Mouse (Mus musculus): ENCODE results near the gene Acads.
A peak's percentile ranks its signal among the peaks of the same experiment; 100 is the strongest.
"Not testable (repeated sequence)": the region's sequence is repeated elsewhere in the genome, so short reads cannot be mapped to it uniquely, and the experiment has no call there.

Acads gene

DNA sequence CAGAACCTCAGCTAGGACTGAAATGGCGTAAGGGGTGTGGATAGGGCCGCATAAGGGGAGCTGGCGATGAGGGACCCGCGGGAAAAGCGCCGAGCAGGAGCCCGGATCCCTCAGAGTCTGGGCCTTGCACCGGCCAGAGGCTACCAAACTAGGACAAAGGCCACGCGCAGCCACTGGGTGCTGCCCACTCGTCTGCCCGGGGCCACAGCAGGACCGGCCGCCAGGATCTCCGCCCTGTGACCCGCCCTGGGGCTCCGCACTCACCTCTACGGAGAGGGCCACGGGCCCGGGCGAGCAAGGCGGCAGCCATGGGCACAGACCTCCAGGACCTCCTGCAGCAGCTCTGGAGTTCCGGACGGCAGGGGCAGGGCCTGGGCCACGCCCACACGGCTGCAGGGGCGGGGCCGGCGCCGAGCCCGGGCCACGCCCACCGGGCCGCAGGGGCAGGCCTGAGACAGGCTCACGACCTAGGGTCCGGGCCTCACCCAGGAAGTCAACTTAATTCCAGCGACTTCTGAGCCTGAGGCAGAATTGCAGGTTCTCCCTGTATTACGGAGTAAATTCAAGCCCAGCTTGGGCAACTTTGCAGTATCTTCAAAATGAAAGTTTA lies at the start of gene Acads:
TSS of gene Acads (minus strand) at position 386 of the 610 bp plus-strand sequence.
- peak; percentile 68 for DNase-seq

DNA sequence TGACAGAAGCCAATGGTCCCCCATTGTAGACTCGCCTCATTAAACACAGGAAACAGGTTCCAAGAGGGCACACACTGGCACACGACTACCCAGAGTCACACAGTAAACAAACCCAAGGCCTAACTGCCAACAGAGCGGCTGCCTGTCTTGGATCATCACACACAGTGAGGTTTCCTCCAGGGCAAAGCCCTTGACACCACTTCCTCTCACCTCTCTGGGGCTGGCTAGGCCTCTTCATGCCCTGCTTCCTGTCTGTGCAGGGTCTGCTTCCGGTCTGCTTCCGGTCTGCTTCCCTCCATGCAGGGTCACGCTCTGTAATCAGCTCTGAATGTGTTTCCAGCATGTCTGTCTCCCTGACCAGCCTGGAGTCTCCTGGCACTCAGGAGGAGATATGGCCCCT lies 48.2 kb upstream of the Acads start:
- no peak for DNase-seq

DNA sequence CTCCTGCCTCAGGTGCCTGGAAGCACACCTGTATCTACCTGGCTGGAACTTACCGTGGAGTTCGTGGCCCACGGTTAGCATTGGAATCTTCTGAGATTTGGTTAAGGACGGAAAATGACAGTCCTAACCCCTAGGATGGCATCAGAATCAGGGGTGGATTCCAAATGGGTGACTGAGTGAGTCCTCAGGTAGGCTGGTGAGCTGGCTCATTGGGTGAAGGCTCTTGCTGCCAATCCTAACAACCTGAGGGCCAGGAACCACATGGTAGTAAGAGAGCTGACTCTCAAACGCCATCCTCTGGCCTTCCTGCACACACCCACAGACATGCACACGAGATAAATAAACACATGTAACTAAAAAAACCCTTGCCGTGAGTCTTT lies 47.7 kb upstream of the Acads start:
- DNase-seq: no peak

GRCm38 (mm10) chr5:115165895-115166814 lies 47.0 kb upstream of the Acads start:
- peak; percentile 74 for DNase-seq

DNA sequence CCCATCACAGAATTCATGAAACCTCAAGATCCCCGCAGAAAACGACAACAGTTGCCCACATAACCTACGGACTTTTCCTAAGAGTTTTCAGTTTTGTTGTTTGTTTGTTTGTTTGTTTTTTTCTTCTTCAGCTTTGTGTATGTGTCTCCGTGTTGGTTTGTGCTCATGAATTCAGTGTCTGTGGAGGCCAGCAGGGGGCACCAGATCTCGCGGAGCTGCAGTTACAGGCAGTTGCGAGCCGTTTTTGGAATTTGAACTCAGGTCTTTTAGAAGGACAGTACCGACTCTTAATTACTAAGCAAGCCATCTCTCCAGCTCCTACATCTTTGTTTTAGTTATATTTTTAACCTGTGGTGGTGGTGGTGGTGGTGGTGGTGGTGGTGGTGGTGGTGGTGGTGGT lies 46.2 kb upstream of the Acads start:
- DNase-seq: no peak

- not testable (repeated sequence) for DNase-seq
Observed at GRCm38 (mm10) chr5:115164446-115164845, 45.3 kb upstream of the Acads start.

DNA sequence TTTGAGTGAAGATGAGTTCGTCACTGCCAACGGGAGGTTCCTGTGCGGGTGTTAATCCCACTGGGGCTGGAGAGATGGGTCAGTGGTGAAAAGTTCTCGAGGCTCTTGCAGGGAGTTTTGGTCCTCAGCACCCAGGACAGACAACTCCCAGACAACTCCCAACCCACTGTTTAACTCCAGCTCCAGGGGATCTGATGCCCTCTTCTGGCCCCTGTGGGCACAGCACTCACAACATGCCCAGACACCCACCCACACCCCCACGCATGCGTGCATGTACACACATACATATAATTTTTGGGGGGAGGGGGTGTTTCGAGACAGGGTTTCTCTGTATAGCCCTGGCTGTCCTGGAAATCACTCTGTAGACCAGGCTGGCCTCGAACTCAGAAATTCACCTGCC lies 44.4 kb upstream of the Acads start:
- DNase-seq: peak; percentile 66

DNA sequence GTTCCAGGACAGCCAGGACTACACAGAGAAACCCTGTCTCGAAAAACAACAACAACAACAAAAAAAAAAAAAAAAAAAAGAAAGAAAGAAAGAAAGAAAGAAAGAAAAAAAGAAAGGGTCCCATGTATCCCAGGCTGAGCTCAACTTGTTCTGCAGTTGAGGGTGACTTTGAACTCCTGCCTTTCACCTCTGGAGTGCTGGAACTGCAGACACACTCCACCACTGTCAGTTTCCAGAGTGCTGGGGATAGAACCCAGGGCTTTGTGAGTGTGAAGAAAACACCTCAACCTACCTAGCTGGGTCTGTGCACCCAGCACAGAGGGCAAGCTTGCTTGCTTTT lies 42.8 kb upstream of the Acads start:
- DNase-seq: not testable (repeated sequence)

GRCm38 (mm10) chr5:115161064-115161939 lies 42.2 kb upstream of the Acads start:
- DNase-seq: no peak

DNA sequence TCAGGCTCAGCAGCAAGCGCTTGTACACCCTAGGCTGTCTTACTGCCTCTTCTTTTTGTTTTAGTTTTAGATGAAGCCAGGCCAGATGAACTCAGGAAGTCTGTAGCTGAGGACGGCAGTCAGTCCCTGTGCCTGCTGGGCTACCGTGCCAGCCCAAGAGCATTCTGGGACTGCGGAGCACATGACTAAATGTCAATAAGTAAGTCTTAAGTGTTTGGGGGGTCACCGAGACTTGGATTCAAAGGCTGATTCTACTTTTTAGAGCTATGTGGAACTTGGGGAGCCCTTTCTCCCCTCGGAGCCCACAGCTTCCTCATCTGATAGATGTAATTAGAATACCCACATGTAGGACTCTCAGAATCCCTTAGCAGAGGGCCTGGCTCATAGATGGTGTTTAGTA lies 41.5 kb upstream of the Acads start:
- no peak for DNase-seq

DNA sequence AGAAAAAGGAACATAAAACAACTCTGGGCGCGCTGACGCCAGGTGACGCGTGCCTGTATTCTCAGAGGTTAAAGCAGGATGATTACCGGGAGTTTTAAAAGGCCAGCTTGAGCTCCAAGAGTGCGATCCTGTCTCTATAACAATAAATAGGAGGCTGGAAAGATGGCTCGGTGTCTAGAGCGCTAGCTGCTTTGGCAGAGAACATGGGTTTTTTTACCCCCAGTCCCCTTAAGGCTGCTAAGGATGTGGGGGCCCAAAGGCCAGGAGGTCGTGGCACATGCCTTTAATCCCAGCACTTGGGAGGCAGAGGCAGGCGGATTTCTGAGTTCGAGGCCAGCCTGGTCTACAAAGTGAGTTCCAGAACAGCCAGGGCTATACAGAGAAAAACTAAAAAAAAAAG lies 40.0 kb upstream of the Acads start:
- DNase-seq: no peak

DNA sequence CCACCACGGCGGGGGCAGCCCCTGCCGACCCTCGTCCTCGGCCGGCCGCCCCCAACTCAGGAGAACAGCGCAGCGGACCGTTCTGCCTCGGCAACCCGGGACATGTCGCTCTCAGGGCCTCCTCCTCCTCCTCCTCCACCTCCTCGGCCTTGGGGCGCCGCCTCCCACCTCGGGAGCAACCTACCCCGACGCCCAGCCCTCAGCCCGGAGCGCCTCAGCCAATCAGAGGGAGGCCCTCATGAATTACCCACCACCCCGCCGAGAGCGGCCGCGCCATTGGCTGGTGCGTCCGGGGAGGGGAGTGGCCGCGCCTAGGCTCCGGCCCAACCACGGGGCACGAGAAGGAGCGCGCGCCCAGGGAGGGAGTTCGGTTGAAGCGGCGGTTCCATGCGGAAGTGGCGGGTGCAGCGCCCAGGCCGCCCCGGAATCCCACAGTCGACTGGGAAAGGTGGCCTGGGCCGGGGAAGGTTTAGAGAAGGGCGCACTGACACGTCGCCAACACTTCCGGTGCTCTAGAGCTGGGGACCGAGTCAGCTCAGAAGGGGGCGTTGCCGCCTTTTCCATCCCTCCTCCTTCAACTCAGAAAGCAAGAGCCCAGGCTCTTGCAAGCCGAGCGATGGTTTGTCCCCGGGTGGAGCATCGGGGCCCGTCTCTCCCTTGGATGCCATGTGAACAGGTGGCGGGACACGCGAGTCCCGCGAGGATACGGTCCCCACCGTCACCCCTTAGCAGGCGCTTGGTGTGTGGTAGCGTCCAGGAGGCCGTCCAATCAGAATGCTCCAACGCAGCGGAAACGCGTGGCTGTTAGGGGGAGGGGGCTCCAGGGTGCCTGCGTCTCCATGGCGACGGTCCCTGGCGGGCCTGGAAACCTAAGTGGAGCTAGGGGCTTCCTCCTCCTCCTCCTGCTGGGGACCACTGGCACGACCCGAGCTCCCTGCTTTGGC lies 39.2 kb upstream of the Acads start, which contains the start of gene Mlec:
TSS of gene Mlec (minus strand) at position 140 of the 944 bp plus-strand sequence.
- peak; percentile 99 for DNase-seq

GRCm38 (mm10) chr5:115156933-115157589 lies 37.9 kb upstream of the Acads start:
- peak; percentile 75 for DNase-seq

GRCm38 (mm10) chr5:115156401-115156800 lies 37.3 kb upstream of the Acads start:
- DNase-seq: no peak

GRCm38 (mm10) chr5:115155831-115156230 lies 36.7 kb upstream of the Acads start:
- DNase-seq: no peak

DNA sequence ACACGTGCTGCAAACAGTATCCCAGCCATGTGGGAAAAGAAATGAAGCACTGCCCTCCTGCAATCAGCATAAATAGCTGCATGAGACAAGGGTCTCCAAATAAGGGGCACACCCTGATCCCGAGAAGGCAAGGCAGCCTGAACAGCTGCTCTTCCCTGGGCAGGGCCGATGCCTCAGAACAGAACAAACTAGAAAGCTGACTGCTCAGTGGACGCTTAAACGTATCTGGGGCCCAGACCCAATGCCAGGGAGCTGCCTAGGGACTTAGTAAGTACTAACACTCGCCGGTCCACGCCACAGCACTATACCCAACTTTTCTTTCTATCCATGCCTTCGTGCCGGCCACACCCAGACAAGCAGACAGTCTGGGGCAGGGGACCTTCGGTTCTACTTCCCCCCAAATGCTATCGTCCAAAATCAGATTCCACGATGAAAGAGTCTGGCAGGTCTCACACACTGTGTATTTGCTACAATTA lies 36.0 kb upstream of the Acads start:
- DNase-seq: no peak

DNA sequence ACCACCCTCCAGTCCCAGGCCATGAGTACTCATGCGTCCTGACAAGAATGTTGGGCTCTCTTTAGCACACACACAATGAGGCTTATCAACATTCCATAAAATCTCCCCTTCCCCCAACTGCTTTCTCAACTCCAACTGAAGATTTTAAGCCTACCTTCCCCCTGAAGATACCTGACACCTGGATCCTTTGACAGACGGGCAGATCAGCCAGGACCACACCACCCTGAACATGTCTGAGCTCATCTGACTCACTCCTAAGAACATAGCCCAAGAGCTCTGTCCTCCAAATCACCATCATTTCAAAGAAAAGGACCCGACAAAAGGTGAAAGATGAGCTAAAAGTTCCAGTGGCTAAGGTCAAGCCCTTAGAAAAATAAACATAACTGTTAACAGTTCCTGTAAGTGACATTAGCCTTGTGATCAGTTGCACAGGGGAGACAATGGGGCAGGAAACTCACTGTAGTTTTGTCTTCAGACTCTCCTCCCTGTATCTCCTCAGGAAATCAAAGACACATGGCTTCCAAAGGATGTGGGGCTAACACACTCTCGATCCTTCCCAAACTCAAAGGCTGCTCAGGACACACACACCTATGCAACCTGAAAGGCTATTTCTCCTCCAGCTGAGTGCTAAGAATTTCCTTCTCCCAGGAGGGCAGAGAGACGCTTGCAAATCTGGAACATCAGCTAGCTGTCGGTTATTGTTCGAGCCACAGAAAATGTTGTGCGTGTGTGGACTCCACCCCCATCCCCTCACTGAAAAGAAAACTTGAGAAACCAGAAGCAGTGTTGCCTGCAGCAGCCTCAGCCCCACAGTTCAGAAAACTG lies 33.2 kb upstream of the Acads start:
- DNase-seq: no peak

GRCm38 (mm10) chr5:115151457-115151856 lies 32.3 kb upstream of the Acads start:
- DNase-seq: no peak

DNA sequence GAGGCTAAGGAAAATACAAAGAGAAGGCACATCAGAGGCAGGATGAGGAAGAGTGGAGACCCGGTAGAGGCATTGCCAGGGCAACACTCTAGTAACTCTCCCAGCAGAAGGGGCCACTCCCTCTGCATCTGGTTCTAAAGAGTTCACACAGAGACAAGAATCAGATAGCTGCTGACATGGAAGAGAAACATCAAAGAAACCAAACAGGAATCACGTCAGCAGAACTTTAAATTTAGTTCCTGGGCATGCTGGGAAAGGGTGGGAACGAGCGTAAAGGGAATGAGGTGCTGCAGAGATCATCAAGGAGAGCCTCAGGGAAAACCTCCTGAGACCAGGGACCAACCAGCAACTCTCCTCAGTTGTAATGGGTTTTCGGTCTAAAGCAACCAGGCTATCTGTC lies 31.8 kb upstream of the Acads start:
- DNase-seq: no peak

DNA sequence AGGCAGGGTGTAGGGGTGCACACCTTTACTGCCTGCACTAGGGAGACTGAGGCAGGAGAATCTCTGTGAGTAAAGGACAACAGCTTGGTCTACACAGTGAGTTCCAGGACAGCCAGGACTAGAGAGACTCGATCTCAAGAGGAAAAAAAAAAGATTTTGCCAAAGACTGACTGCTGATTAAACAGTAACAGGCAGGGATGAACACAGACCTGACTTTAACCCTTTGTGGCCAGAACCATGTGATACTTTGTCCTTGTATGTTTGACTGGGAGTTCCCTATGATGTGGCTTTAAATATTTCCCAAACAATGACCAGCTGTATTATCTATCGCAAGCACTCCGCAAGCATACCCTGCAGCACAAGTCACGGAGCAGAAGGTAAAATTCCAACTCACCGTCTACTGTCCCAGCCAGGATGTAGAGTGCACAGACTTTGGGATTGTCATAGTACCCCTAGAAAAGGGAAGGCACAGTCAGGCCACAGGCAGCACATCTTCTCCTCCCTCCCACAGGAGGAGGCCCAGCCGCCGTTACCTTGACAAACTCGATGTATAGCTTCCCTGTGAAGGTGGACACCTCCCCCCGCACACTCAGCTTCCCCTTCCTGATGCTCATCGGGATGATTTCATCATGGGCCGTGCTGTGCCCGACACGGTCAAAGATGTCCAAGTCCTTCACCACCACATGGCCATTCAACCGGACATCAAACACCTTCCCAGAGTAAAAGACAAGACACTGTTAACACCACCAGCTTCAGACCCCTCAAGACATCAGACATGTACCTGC lies 30.7 kb upstream of the Acads start:
- DNase-seq: no peak

Measured in cerebellum, adult 11-12 months (tissue).